Mouse (Mus musculus) thymus, adult 2 months (tissue): Measurements from ENCODE around the gene Flot1. TPM values are rescaled to one million over a fixed set of nuclear protein-coding genes. Genes with fewer than 3 reads are reported as not detected.
"Not testable (repeated sequence)": the region's sequence is repeated elsewhere in the genome, so short reads cannot be mapped to it uniquely, and the experiment has no call there.

Experiments used
- DNase-seq: peaks from one replicate; pipeline ENCODE4 v3.0.0; 2021
- H3K27ac ChIP-seq: fragments of 200-500 bp; 2 replicates; pipeline ENCODE4 v1.5.1; 2012; ENCODE audit warnings: low read length, control low read depth; ENCODE audit not compliant: control insufficient read depth, insufficient read depth
- H3K27me3 ChIP-seq: fragments of 200-500 bp; 2 replicates; pipeline ENCODE4 v1.6.1; 2012; ENCODE audit warnings: mild to moderate bottlenecking, low read length, moderate library complexity, mixed read lengths; ENCODE audit not compliant: control insufficient read depth, insufficient read depth
- H3K36me3 ChIP-seq: fragments of 200-500 bp; 2 replicates; pipeline ENCODE4 v1.6.1; 2012; ENCODE audit warnings: mild to moderate bottlenecking, low read length, moderate library complexity; ENCODE audit not compliant: control insufficient read depth, insufficient read depth
- H3K4me1 ChIP-seq: fragments of 200-500 bp; replicated peaks from 2 replicates; pipeline ENCODE4 v1.6.1; 2012; ENCODE audit warnings: low read length; ENCODE audit not compliant: control insufficient read depth, insufficient read depth
- H3K4me3 ChIP-seq: fragments of 200-500 bp; 2 replicates; pipeline ENCODE4 v1.5.1; 2012; ENCODE audit warnings: mild to moderate bottlenecking, low read length, control low read depth, moderate library complexity; ENCODE audit not compliant: control insufficient read depth, insufficient read depth
- CTCF ChIP-seq: fragments of 200-500 bp; IDR thresholded peaks from 2 replicates; pipeline ENCODE4 v1.5.1; 2012; ENCODE audit warnings: mild to moderate bottlenecking, control low read depth, low read length, moderate library complexity, borderline replicate concordance; ENCODE audit not compliant: control insufficient read depth, poor library complexity, insufficient read depth; ENCODE audit errors: extremely low read depth
- POLR2A ChIP-seq: fragments of 200-500 bp; IDR thresholded peaks from 2 replicates; pipeline ENCODE4 v1.6.1; 2012; ENCODE audit warnings: mild to moderate bottlenecking, low read length, control low read depth, moderate library complexity; ENCODE audit not compliant: control insufficient read depth, poor library complexity, insufficient read depth; ENCODE audit errors: extremely low read depth
- WGBS: fragments of 180-500 bp; shearing (Covaris S2); methylation state at CpG from one replicate; pipeline ENCODE4 v1.1.7; 2018; 5-methylcytosine and 5-hydroxymethylcytosine counted together
- polyA plus RNA-seq: library from polyadenylated mRNA; depleted of rRNA; stranded (reverse); fragments of >200 nt; gene quantifications from 2 replicates; pipeline ENCODE4 v1.2.3, GENCODE M21; 2012

Gene Flot1
- polyA plus RNA-seq, 1 experiment: 70.4 TPM

DNA sequence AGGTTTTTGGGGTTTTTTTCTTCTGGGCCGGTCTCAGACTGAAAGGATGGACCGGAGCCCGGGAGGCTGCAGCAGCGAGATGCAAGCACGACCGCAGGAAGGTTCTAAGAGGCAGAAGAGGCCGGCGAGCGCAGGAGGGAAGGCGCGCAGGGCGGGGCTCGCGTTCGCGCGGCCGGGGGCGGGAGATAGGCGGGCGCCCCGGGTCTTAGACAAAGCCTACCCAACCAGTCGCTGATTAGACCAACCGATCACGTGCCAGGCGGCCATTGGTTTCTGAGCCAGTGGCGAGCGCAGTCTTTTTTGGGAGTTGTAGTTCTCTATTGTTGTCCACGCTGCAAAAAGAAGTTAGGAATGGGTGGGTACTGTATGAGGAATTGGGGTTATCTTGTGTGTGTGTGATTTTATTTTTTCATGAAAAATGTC, 15.1 kb downstream of the Flot1 start, which contains the start of gene Tubb5:
Tubb5 (minus strand) TSS at position 185 of the 423 bp plus-strand sequence.
- Histone ChIP-seq H3K27me3 (no peaks in the 10 kb centered on the region), H3K27ac (peak within 1 kb of the TSS; percentile 90), H3K4me1 (peaks cover 27% of the 10 kb centered on the region), H3K36me3 (peaks cover 34% of the 10 kb centered on the region), H3K4me3 (peak within 1 kb of the TSS; percentile 87)
- DNase-seq: peak; percentile 96
- peak; percentile 98 for TF ChIP-seq POLR2A
- no peak for TF ChIP-seq CTCF
- WGBS: 1% methylated on average over 29 of the region's 29 CpGs

DNA sequence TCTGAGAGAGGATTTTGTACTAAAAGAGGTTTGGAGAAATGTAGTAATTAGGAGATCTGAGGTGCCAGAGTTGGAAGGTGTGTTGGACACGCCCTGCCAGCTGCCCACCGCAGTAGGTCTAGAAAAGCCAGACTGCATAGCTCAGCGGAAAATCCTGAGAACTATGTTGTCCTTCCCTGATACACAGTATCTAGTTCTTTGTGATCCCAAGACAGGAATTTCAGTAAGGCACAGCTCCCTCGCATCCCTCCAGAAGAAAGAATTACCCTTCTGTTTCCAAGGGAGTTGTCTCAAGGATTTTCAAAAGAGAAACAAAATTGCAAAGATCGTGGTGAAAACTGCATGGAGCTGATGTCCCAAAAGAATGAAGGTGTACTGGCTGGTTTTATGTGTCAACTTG, 15.5 kb downstream of the Flot1 start:
- H3K4me3 ChIP-seq: peak overlapping the region; percentile 18; the same call in 1 of the 2 replicates
- H3K27me3 ChIP-seq: no peaks in the 10 kb centered on the region
- DNase-seq: peak; percentile 24
- peaks cover 30% of the 10 kb centered on the region for H3K36me3 ChIP-seq
- H3K27ac ChIP-seq: peak overlapping the region; percentile 44; the same call in 1 of the 2 replicates
- TF ChIP-seq POLR2A (no peak), CTCF (no peak)
- H3K4me1 ChIP-seq: peaks cover 27% of the 10 kb centered on the region
- WGBS: 5% methylated on average over 5 of the region's 5 CpGs

DNA sequence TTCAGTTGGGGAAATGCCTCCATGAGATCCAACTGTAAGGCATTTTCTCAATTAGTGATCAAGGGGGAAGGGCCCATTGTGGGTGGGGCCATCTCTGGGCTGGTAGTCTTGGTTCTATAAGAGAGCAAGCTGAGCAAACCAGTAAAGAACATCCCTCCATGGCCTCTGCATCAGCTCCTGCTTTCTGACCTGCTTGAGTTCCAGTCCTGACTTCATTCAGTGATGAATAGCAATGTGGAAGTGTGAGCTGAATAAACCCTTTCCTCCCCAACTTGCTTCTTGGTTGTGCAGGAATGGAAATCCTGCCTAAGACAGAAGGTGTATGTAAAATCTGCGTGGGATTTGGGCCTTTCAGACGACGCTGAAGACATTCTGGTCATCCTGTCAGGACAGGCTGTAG, 16.0 kb downstream of the Flot1 start:
- H3K27ac ChIP-seq, H3K4me3 ChIP-seq, H3K27me3 ChIP-seq: not testable (repeated sequence)
- H3K4me1 ChIP-seq: peaks cover 27% of the 10 kb centered on the region
- 82% methylated on average over 3 of the region's 3 CpGs for WGBS
- H3K36me3 ChIP-seq: peaks cover 26% of the 10 kb centered on the region
- DNase-seq: peak; percentile 32

DNA sequence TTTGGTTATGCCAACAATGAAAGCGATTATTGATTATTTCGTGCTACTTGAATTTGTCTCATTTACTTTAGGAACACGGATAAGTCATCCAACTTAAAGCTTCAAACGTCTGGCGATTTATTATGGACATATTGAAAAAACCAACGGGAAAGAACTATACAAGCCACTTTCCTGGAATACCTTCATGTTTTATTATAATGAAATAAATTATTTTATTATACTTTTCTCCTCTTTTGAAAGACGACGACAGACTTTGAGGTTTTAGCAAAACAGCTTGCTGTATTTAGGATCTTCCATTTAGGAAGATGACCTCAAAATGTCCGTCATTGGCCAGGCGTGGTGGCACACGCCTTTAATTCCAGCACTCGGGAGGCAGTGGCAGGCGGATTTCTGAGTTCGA, 17.5 kb downstream of the Flot1 start:
- H3K4me3 ChIP-seq: no peak overlapping the region
- H3K36me3 ChIP-seq: peaks cover 10% of the 10 kb centered on the region
- H3K27ac ChIP-seq: no peak overlapping the region
- peaks cover 18% of the 10 kb centered on the region for H3K4me1 ChIP-seq
- WGBS: 52% methylated on average over 14 of the region's 14 CpGs
- H3K27me3 ChIP-seq: no peaks in the 10 kb centered on the region
- no peak for TF ChIP-seq POLR2A
- no peak for TF ChIP-seq CTCF
- DNase-seq: no peak

DNA sequence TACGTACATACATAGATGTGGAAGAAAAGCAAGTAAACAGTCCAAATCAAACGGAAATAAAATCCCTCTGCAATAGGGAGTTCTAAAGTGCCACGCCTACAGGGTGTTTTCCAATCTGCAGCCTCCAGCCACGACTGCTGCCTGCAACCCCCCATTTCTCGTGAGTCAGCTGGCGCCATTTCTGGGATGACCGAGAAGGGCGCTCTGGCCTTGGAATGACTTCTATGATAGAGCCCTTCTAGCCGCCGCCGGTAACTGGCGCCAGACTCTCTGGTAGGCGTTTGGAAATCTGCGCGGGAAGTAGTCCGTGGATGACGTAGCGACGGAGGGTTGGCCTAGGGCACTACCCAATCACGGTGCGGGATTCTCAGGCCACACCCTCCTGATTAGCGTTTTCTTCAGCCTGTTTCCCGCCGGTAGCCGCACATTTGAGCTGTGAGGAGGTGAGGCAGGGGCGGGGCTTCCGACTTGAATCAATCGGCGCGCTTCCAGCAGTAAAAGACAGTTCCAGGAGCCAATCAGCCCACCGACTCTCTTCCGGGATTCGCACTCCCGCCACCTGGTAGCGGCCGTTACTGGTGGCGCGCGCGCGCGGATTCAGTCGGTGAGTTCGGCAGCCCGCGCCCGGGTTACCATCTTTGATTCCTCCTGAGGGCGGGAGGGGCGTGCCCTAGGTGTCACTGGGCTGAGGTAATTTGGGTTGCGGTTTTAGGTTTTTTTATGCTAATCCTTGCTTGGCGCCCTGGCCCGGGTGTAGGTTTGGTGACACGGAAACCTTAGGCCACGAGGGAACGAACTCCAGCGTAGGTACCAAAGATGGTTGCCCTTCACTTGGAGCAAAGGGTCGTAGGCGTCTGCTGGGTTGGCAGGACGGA, 18.3 kb downstream of the Flot1 start, which contains the start of gene Mdc1:
Mdc1 (plus strand) TSS at position 440 of the 875 bp plus-strand sequence.
- Histone ChIP-seq H3K36me3 (peaks cover 10% of the 10 kb centered on the region), H3K4me1 (peaks cover 12% of the 10 kb centered on the region), H3K4me3 (peak within 1 kb of the TSS; percentile 61), H3K27me3 (no peaks in the 10 kb centered on the region), H3K27ac (peak within 1 kb of the TSS; percentile 70)
- peak; percentile 28; the same call in 1 of the 2 replicates for TF ChIP-seq CTCF
- TF ChIP-seq POLR2A: peak; percentile 66; the same call in 1 of the 2 replicates
- under 1% methylated on average over 59 of the region's 59 CpGs for WGBS
- DNase-seq: peak; percentile 99

DNA sequence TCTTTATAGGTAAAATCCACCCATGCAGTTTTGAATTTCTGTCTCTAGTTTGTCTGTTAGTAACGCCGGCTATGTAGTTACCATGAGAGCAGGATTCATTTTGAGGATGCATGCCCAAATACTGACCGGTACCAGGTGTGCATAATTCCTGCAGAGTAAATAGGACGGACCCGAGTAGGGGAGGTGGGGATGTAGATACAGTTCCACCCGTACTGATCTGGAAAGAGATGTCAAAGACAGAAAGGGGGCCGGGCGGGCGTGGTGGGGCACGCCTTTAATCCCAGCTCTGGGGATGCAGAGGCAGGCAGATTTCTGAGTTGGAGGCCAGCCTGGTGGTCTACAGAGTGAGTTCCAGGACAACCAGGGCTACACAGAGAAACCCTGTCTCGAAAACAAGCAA, 19.0 kb downstream of the Flot1 start:
- peak overlapping the region; percentile 61 for H3K4me3 ChIP-seq
- no peak for TF ChIP-seq POLR2A
- TF ChIP-seq CTCF: no peak
- H3K4me1 ChIP-seq: peaks cover 9% of the 10 kb centered on the region
- H3K36me3 ChIP-seq: peaks cover 8% of the 10 kb centered on the region
- WGBS: 8% methylated on average over 11 of the region's 11 CpGs
- peak overlapping the region; percentile 70 for H3K27ac ChIP-seq
- DNase-seq: peak; percentile 23
- no peaks in the 10 kb centered on the region for H3K27me3 ChIP-seq
